Mouse (Mus musculus) adrenal gland, postnatal 4 days (tissue): ENCODE measurements around the gene Kdf1. TPM values are rescaled to one million over a fixed set of nuclear protein-coding genes. Genes with fewer than 3 reads are reported as not detected.

Source experiments
- DNase-seq, 2 experiments: peaks; one replicate each; pipeline ENCODE4 v3.0.0; 2021 to 2022; ENCODE audit warnings: low spot score in 2 of 2, mixed read lengths in 2 of 2
- long read RNA-seq, 2 experiments: library from polyadenylated mRNA; stranded (forward); transcript quantifications; one replicate each; pipeline ENCODE4 v2.0.0; 2021
- total RNA-seq, 2 experiments: library from RNA; stranded (reverse); gene quantifications; 2 replicates each; pipeline ENCODE4 v1.2.3; 2021

The Kdf1 gene
- 1 to 10 TPM; 5.0 to 8.0 TPM for total RNA-seq
- long read RNA-seq, experiment 1, partial matches to known transcripts, result 0 of 5 reads
- long read RNA-seq, experiment 1, other reads (novel, unspliced or antisense), result 4 of 5 reads
- long read RNA-seq, experiment 2, partial matches to known transcripts, result 2 of 8 reads
- long read RNA-seq, experiment 2, other reads (novel, unspliced or antisense), result 4 of 8 reads

DNA sequence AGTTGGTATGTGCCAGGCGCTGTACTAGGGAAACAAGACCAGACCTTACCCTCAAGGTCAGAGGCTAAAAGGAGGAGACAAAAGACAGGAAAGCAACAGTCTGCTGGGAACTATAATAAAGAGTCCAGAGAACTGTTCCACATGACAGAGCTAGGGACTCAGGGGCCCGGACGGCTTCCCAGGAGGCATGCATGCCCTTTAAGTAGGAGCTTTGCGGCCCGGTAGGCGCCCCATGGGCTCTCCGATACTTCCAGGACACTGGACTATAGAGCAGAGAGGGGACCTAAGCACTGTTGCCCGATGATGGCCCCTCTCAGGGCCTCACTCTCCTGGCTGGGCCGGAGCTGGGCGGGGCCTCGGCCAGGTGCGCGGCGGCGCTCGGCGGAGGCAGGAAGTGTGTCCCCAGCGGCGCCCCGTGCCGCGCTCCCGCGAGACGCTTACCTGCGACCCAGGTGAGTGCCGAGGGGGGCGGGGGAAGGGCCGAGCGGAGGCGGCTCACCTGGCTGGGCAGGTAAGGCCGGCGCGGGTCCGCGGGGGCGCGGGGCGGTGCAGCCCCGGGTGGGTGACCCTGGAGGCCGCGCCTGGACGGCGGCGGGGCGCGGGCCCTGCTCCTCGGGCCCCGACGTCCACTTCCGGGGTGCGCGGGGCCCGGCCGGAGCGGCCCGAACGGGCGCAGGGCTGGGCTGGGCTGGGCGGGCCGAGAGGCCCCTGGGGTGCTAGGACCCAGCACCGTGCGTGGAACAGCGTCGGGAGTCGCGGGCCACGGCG lies at the start of gene Kdf1:
Gene Kdf1 (plus strand): TSS at position 363 of the 768 bp plus-strand sequence.
- no peak for DNase-seq

DNA sequence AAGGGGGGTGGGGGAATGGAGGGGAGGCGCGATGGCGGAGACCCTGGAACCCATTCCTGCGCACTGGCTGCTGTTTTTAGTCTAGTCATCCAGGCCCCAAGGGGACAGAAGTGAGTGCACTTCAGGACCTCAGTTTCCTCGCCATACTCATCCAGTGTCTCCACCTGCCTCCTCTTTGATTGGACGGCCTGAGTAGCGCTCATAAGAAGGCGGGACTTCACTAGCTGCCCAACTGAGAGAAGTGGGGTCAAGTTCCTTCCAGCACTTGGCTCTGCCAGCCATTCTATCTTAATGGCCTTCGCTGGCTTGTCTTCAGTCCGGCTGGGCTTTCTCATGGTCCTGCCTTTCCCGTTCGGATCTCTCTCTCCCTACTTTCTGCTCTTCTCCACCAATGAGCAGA lies 49.6 kb upstream of the Kdf1 start:
- DNase-seq, result no peak

DNA sequence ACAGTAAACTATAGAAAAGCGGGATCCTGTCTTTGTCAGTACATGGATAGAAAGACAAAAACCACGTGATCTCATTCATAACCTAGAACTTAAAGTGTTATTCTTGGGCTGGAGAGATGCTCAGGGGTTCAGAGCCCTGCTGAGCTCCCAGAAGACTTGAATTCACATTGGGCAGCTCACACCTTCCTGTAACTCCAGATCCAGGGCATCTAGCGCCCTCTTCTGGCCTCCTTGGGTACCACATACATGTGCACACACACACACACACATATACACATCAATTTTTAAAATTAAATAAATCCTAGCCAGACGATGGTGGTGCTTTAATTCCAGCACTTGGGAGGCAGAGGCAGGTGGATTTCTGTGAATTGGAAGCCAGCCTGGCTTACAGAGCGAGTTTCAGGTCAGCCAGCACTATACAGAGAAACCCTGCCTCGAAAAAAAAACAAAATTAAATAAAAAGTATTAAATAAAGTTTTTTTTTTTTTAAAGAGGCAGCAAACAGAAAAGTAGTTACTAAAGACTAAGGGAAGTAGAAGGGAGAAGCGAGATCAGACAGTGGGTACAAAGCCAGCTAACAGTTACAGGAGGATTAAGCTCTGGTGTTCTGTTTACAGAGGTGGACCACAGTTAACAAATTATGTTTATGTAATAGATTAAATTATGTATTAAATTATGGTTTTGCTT lies 47.5 kb upstream of the Kdf1 start:
- no peak for DNase-seq

GRCm38 (mm10) chr4:133473833-133474232 lies 44.9 kb upstream of the Kdf1 start:
- no peak for DNase-seq

- DNase-seq, result peak; percentile 88 to 97
These were observed 39.1 kb upstream of the Kdf1 start, which contains the start of gene Tent5b for GRCm38 (mm10) chr4:133479458-133480184. Gene Tent5b (plus strand): TSS chr4:133480132.

- no peak for DNase-seq
These were observed 38.6 kb upstream of the Kdf1 start for GRCm38 (mm10) chr4:133480185-133480537.

DNA sequence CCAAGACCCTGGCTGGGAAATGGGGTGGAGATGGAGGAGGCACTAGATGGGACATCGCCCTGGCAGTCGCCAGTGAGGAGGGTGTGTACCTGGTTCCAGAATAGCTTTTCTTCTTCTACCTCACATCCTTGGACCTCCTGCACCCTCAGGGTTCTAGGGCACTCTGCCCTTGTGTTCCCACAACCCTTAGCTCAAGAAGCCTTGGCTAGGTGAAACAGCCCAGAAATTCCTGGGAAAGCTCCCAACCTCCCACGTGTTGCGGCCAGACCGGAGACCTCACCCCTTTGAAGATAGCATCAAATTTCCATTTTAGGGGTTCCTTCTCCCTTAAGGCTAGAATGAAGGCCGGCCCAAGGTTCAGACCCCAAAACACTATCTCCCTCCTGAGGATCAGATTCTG lies 38.0 kb upstream of the Kdf1 start:
- no peak for DNase-seq

DNA sequence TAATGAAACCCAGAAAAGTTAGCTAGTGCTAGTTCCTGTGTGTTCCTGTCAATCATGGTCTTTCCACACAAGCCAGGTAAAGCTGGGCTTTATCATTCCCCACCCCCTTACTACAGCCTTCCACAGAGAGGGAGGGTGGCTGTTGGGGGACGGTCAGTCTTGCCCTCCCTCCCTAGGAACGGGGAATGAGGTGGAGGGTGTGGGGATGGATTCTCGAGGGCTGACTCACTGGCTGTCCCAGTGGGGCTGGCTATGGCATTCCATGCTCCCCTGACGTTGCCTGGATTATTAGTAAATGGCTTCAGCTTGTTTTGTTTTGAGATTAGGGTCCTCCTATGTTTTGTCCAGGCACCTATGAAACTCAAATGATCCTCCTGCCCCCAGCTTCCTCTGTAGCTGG lies 37.3 kb upstream of the Kdf1 start:
- no peak for DNase-seq

- no peak for DNase-seq
These were observed 36.3 kb upstream of the Kdf1 start for GRCm38 (mm10) chr4:133482479-133482878.

DNA sequence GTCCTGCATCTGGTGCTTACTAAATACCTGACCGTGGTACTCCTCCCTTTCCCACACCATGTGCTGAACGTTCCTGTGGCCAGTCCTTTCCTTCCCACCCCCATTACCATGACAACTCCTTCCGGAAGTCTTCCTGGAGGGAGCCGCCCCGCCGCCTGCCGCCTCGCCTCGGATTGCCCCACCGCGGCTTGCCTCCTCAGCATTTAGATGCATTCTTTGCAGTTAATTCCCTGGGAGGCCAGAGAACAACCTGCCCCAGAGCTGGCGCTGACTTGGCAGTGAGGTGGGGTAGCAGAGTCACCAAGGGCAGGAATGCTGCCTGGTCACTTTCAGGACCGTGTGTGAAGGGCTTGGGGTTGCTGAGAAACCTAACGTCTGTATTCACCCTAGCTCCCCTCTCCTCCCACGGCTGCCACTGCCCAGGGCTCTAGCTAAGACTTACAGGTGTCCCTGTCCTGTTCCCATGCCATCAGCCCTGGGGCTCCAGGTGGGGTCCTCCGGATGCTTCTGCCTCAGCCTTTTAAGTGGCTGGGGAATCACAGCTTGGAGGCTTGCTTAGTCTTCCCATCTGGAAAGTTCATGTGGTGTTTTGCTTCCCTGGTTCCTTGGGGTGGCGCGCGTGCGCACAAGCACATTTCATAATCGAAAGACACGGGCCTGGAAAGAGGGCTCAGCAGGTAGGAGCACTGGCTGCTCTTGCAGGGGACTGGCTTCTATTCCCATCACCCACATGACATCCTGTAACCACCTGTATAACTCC lies 34.3 kb upstream of the Kdf1 start:
- DNase-seq, result no peak

GRCm38 (mm10) chr4:133485691-133486425 lies 32.9 kb upstream of the Kdf1 start:
- no peak for DNase-seq

GRCm38 (mm10) chr4:133486673-133487357 lies 31.9 kb upstream of the Kdf1 start:
- no peak for DNase-seq

GRCm38 (mm10) chr4:133488619-133489392 lies 30.0 kb upstream of the Kdf1 start:
- DNase-seq, result no peak

DNA sequence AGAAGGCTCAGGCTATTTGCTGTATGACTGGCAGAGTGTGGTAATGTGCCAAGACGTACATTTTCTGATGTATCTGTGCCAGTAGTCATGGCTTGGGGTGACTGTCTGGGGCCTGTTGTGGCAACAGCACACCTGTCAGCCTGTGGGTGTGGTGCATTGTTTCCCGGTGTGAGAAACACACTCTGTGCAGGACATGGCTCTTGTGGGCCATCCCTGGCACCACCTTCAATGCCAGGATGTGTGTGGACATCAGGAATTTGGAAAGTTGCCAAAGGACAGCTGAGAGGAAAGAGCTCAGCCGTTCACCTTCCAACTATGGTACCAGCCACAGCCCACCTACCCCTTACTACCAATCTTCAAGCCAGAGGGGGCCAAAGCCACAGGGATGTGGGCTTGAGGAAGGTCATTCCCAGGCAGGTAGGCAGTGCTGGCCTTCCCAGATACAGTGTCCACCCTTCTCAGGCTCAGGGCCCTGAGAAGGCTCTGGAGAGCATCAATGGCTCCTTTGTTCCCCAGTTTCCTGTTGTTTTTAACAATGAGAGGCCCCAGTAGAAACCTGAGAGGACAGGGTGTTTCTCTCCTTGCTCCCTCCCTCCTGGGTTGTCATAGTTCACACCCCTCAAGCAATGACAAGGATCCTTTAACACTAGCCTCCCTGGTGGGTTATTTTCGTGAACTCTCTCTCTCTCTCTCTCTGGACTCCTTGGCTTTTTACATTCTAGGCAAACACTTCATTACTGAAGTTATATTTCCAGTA lies 29.1 kb upstream of the Kdf1 start:
- no peak for DNase-seq

DNA sequence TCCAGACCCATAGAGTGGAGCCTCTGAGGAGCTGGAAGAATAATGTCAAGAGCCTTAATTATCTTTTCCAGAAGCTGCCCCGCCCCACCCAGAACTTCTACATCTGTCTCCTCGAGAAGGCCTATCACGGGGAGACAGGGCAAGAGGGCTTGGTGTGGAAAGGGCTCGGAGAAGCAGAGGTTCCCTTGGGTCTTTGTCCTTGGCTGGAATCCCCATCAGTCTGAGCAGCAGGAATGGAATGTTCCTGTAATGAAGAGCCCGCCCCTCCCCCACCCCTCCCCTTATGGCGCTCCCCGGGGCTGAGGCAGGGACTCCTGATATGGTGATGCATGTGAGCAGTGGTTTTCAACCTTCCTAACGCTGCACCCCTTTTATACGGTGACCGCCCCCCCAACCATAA lies 27.0 kb upstream of the Kdf1 start:
- no peak for DNase-seq

- DNase-seq, result no peak
These were observed 24.9 kb upstream of the Kdf1 start for GRCm38 (mm10) chr4:133493895-133494294.

DNA sequence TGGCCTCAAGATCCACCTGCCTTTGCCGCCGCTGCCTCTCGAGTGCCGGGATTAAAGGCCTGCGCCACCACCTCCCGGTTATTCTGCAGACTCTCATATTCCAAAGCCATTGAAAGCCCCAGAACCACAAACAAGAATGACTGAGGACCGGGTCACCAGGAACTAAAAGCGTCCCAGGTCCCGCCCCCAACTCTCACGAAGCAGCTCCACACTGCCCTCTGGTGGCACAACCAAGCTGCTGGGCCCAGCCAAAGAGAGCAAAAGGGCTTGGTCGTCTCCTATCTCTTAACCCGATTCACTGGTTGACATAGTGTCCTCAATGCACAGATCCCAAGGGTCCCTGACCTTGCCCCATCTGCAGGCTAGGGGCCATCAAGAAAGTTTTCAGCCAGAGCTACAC lies 24.3 kb upstream of the Kdf1 start:
- DNase-seq, result peak; percentile 73 to 86

GRCm38 (mm10) chr4:133494867-133495266 lies 23.9 kb upstream of the Kdf1 start:
- DNase-seq, result no peak
